Mouse (Mus musculus): ENCODE data around the gene Ccng1. TPM values are rescaled to one million over a fixed set of nuclear protein-coding genes. Genes with fewer than 3 reads are reported as not detected.
"Not testable (repeated sequence)": the region's sequence is repeated elsewhere in the genome, so short reads cannot be mapped to it uniquely, and the experiment has no call there.

Ccng1 gene
- polyA plus RNA-seq, 1 experiment from 2014 or later, result 27.8 TPM

DNA sequence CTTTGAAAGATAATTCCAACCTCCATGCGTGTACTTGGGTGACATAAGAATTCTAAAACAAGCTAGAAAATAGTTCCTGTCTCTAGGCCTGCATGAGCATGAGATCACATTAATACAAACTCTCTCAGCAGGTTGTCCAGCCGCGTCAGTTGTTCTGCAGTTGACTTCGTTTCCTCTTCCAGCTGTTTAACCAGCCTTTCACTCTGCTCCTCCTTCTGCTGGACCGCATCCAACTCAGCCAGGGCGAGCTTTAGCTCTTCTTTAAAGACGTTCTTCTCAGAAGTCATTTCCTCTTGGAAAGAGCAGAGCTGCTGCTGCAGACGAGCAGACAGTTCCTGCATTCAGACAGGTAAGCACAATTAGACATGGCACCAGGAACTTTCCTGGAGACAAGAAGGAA lies 41.3 kb downstream of the Ccng1 start:
- Histone ChIP-seq H3K4me3 (no peak overlapping the region), H3K9ac (no peak overlapping the region), H3K27ac (no peak overlapping the region), H3K4me1 (no peaks in the 10 kb centered on the region), H3K4me2 (no peak overlapping the region), H3K36me3 (ENCODE audit: poor library complexity, severe bottlenecking) (peaks cover 92% of the 10 kb centered on the region), H3K27me3 (no peaks in the 10 kb centered on the region), H3K9me3 (replicated peaks) (no peaks in the 10 kb centered on the region)
- no peak for ATAC-seq
- WGBS, result 76% methylated on average over 8 of the region's 8 CpGs

DNA sequence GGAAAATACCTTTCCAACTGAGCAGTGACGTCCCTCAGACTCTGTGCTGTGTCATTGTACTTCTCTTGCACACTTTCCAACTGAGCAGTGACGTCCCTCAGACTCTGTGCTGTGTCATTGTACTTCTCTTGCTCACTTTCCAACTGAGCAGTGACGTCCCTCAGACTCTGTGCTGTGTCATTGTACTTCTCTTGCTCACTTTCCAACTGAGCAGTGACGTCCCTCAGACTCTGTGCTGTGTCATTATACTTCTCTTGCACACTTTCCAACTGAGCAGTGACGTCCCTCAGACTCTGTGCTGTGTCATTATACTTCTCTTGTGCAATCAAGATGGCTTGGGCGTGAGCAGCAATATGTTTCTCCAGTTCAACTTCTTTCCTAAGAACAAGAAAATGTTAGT lies 45.2 kb downstream of the Ccng1 start:
- not testable (repeated sequence) for H3K27ac ChIP-seq; H3K4me1 ChIP-seq; H3K9me3 ChIP-seq (replicated peaks); H3K9ac ChIP-seq; ATAC-seq; H3K27me3 ChIP-seq; H3K4me2 ChIP-seq; H3K4me3 ChIP-seq
- H3K36me3 ChIP-seq (ENCODE audit: poor library complexity, severe bottlenecking), result peaks cover 89% of the 10 kb centered on the region
- WGBS, result 91% methylated on average over 6 of the region's 6 CpGs

Other genes starting within 250 kb of the Ccng1 start
- 77.2 and 80.1 TPM in 2 replicates for gene Mat2b, start 60.1 kb downstream of the Ccng1 start, polyA plus RNA-seq (2015; fragmentation: Nextera tagmentation; extraction: Ambion mirVana)
- 43.0 and 43.1 TPM in 2 replicates for gene Hmmr, start 21.9 kb downstream of the Ccng1 start, polyA plus RNA-seq (2015; fragmentation: Nextera tagmentation; extraction: Ambion mirVana)
- gene Nudcd2, start 21.6 kb downstream of the Ccng1 start, polyA plus RNA-seq (2015; fragmentation: Nextera tagmentation; extraction: Ambion mirVana), result 136 and 145 TPM in 2 replicates